Mouse (Mus musculus) forebrain, embryonic 14.5 days (tissue): ENCODE results near the gene Rpl24. TPM values are rescaled to one million over a fixed set of nuclear protein-coding genes. Genes with fewer than 3 reads are reported as not detected.
"Not testable (repeated sequence)": the region's sequence is repeated elsewhere in the genome, so short reads cannot be mapped to it uniquely, and the experiment has no call there.

Experiments
- ATAC-seq: fragments of 200-750 bp; cut with Nextera tagmentation; 2 replicates; pipeline ENCODE4 v1.8.0; 2017; ENCODE audit warnings: mild to moderate bottlenecking, moderate library complexity
- DNase-seq: peaks from one replicate; pipeline ENCODE4 v3.0.0-alpha.2; 2015; ENCODE audit warnings: low spot score
- H3K27ac ChIP-seq: fragments of 300-500 bp; sonication (generic); 2 replicates; pipeline ENCODE4 v1.5.1; 2014; ENCODE audit warnings: low read depth, mild to moderate bottlenecking, control low read depth, low read length, moderate library complexity
- H3K27me3 ChIP-seq: fragments of 300-500 bp; sonication (generic); replicated peaks from 2 replicates; pipeline ENCODE4 v1.6.1; 2014; ENCODE audit warnings: low read length, control low read depth, mixed read lengths; ENCODE audit not compliant: control insufficient read depth, insufficient read depth
- H3K36me3 ChIP-seq: fragments of 300-500 bp; sonication (generic); 2 replicates; pipeline ENCODE4 v1.6.1; 2014; ENCODE audit warnings: low read length, control low read depth; ENCODE audit not compliant: control insufficient read depth, insufficient read depth
- H3K4me1 ChIP-seq: fragments of 300-500 bp; sonication (generic); 2 replicates; pipeline ENCODE4 v1.6.1; 2014; ENCODE audit warnings: antibody characterized with exemption, low read length, control low read depth; ENCODE audit not compliant: control insufficient read depth, insufficient read depth
- H3K4me2 ChIP-seq: fragments of 300-500 bp; sonication (generic); 2 replicates; pipeline ENCODE4 v1.6.1; 2014; ENCODE audit warnings: mild to moderate bottlenecking, control low read depth, low read length
- H3K4me3 ChIP-seq: fragments of 300-500 bp; sonication (generic); 2 replicates; pipeline ENCODE4 v1.5.1; 2014; ENCODE audit warnings: low read depth, low read length, control low read depth
- H3K9ac ChIP-seq: fragments of 300-500 bp; sonication (generic); 2 replicates; pipeline ENCODE4 v1.6.1; 2014; ENCODE audit warnings: mild to moderate bottlenecking, low read length, control low read depth, moderate library complexity
- H3K9me3 ChIP-seq: fragments of 300-500 bp; sonication (generic); replicated peaks from 2 replicates; pipeline ENCODE4 v1.6.1; 2016; ENCODE audit warnings: low read length, control low read depth, mixed read lengths; ENCODE audit not compliant: control insufficient read depth
- WGBS: fragments of 180-500 bp; shearing (Covaris S2); extraction: QIAGEN DNeasy Blood & Tissue Kit; methylation state at CpG from one replicate; pipeline ENCODE4 v1.1.7; 2014; 5-methylcytosine and 5-hydroxymethylcytosine counted together
- polyA plus RNA-seq: library from polyadenylated mRNA; unstranded; fragments of >200 nt; fragmentation: Nextera tagmentation; extraction: Ambion mirVana; gene quantifications from 2 replicates; pipeline ENCODE4 v1.2.1, GENCODE M21; 2014

The Rpl24 gene
- polyA plus RNA-seq, 1 experiment from 2014 or later = 738 TPM

GRCm38 (mm10) chr16:55947266-55947665, 18.8 kb upstream of the Rpl24 start:
- ATAC-seq (no peak), DNase-seq (no peak)
- Histone ChIP-seq H3K36me3 (no peaks in the 10 kb centered on the region), H3K27ac (no peak overlapping the region), H3K9me3 (no peaks in the 10 kb centered on the region), H3K4me2 (no peak overlapping the region), H3K9ac (no peak overlapping the region), H3K4me1 (no peaks in the 10 kb centered on the region), H3K27me3 (no peaks in the 10 kb centered on the region), H3K4me3 (no peak overlapping the region)
- 83% methylated on average over 3 of the region's 3 CpGs for WGBS

GRCm38 (mm10) chr16:55947876-55948410, 18.1 kb upstream of the Rpl24 start:
- not testable (repeated sequence) for ATAC-seq, H3K27ac ChIP-seq, H3K9ac ChIP-seq, H3K9me3 ChIP-seq, H3K4me2 ChIP-seq, H3K4me3 ChIP-seq, DNase-seq, H3K27me3 ChIP-seq, H3K4me1 ChIP-seq, H3K36me3 ChIP-seq
- 90% methylated on average over 2 of the region's 2 CpGs for WGBS

GRCm38 (mm10) chr16:55948963-55949362, 17.1 kb upstream of the Rpl24 start:
- Histone ChIP-seq H3K9ac (no peak overlapping the region), H3K27me3 (no peaks in the 10 kb centered on the region), H3K9me3 (no peaks in the 10 kb centered on the region), H3K36me3 (no peaks in the 10 kb centered on the region), H3K4me3 (no peak overlapping the region), H3K4me1 (no peaks in the 10 kb centered on the region), H3K27ac (no peak overlapping the region), H3K4me2 (no peak overlapping the region)
- 73% methylated on average over 7 of the region's 7 CpGs for WGBS
- DNase-seq = no peak
- no peak for ATAC-seq

- H3K27me3 ChIP-seq = no peaks in the 10 kb centered on the region
- H3K4me1 ChIP-seq = no peaks in the 10 kb centered on the region
- no peak overlapping the region for H3K4me3 ChIP-seq
- DNase-seq = no peak
- ATAC-seq = no peak
- H3K27ac ChIP-seq = no peak overlapping the region
- WGBS = 78% methylated on average over 3 of the region's 3 CpGs
- H3K9ac ChIP-seq = no peak overlapping the region
- no peaks in the 10 kb centered on the region for H3K9me3 ChIP-seq
- no peaks in the 10 kb centered on the region for H3K36me3 ChIP-seq
- H3K4me2 ChIP-seq = no peak overlapping the region
Observed at GRCm38 (mm10) chr16:55950462-55950861, 15.6 kb upstream of the Rpl24 start.

- no peak overlapping the region for H3K4me2 ChIP-seq
Observed at GRCm38 (mm10) chr16:55950946-55951678, 15.0 kb upstream of the Rpl24 start.

GRCm38 (mm10) chr16:55951679-55952327, 14.3 kb upstream of the Rpl24 start:
- H3K27ac ChIP-seq = no peak overlapping the region
- H3K9me3 ChIP-seq = no peaks in the 10 kb centered on the region
- 77% methylated on average over 7 of the region's 7 CpGs for WGBS
- no peak overlapping the region for H3K4me2 ChIP-seq
- ATAC-seq (no peak), DNase-seq (no peak)
- H3K27me3 ChIP-seq = no peaks in the 10 kb centered on the region
- no peak overlapping the region for H3K9ac ChIP-seq
- H3K4me3 ChIP-seq = no peak overlapping the region
- H3K36me3 ChIP-seq = no peaks in the 10 kb centered on the region
- no peaks in the 10 kb centered on the region for H3K4me1 ChIP-seq

More at GRCm38 (mm10) chr16:55950946-55951678, 15.0 kb upstream of the Rpl24 start:
- H3K27me3 ChIP-seq = no peaks in the 10 kb centered on the region
- no peaks in the 10 kb centered on the region for H3K36me3 ChIP-seq
- H3K4me1 ChIP-seq = no peaks in the 10 kb centered on the region
- H3K9me3 ChIP-seq = no peaks in the 10 kb centered on the region
- DNase-seq (peak; percentile 94), ATAC-seq (peak; percentile 74)
- WGBS = 41% methylated on average over 18 of the region's 19 CpGs
- H3K27ac ChIP-seq = no peak overlapping the region
- no peak overlapping the region for H3K4me3 ChIP-seq
- H3K9ac ChIP-seq = no peak overlapping the region

- Histone ChIP-seq H3K4me3 (no peak overlapping the region), H3K4me2 (no peak overlapping the region), H3K9ac (no peak overlapping the region), H3K4me1 (no peaks in the 10 kb centered on the region), H3K27me3 (no peaks in the 10 kb centered on the region), H3K36me3 (no peaks in the 10 kb centered on the region), H3K9me3 (no peaks in the 10 kb centered on the region), H3K27ac (no peak overlapping the region)
- no peak for ATAC-seq
- no peak for DNase-seq
Observed at GRCm38 (mm10) chr16:55952771-55953170, 13.3 kb upstream of the Rpl24 start.

GRCm38 (mm10) chr16:55954196-55954595, 11.9 kb upstream of the Rpl24 start:
- not testable (repeated sequence) for H3K9ac ChIP-seq, H3K36me3 ChIP-seq, H3K4me1 ChIP-seq, H3K4me2 ChIP-seq, H3K4me3 ChIP-seq, H3K27me3 ChIP-seq, ATAC-seq, DNase-seq, H3K27ac ChIP-seq, H3K9me3 ChIP-seq
- WGBS = 91% methylated on average over 9 of the region's 9 CpGs

GRCm38 (mm10) chr16:55963068-55963467, 3.0 kb upstream of the Rpl24 start:
- 88% methylated on average over 6 of the region's 11 CpGs for WGBS
- H3K27me3 ChIP-seq, ATAC-seq, H3K27ac ChIP-seq, DNase-seq, H3K9ac ChIP-seq, H3K36me3 ChIP-seq, H3K4me1 ChIP-seq, H3K4me3 ChIP-seq, H3K9me3 ChIP-seq, H3K4me2 ChIP-seq: not testable (repeated sequence)
